Mouse (Mus musculus): ENCODE measurements at regions not wholly inside any gene's neighbourhood (a gene's known extent, or its start where the extent isn't known, plus 50 kb on each side); places are given as distances from the start of the nearest gene placed in this dataset.

DNA sequence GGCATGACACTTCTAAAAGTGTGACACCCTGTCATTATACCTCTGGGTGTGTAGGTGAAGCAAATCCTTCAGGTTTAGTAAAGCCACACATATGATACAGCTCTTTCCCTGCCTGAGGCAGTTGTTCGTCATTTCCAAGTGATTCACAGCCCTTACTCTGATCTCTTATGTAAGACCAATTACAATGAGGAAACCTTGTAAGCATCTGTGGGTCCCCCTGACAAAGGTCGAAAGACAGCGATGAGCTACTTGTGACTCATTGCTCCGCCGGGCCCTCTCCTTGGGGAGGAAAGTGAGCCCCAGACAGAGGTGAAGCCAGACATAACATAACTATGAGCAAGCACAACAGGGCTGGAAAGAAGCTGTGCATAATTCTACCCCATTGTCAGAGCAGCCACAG, 52.7 kb upstream of the Mast4 start:
- in situ Hi-C loops (cut with MboI; ENCODE audit: unreplicated experiment in 2 of 2) = no loop called here

Measured in v-Abl transformed pro-B cells (cell line).